ENCODE assay signal across 8 mouse cellular contexts in the genomic region with DNA sequence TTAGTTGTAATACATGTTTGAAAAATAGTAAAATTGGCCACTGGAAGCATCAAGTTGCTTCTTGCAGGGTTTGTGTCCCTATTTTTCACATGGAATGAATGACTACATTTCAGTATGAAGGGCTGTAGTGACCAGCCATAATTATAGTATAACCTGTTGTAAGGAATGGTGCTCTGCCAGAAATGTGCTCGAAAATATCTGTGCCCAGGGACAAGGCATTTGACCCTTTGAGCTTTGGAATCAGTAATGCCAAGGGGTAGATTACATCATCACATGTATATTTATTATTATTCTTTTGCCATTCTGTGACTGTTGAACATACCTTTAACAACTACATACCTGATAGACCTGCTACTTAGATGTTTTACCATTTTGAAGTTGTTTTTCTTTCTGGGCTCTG. TPM values are rescaled to one million over a fixed set of nuclear protein-coding genes. Genes with fewer than 3 reads are reported as not detected.
DNase-seq lines count a peak whose midpoint lies in the region; ATAC-seq and TF ChIP-seq lines count a peak whose summit lies in the region.

No protein-coding gene starts in this region.

- no peaks in the 10 kb centered on the region for H3K9me3 ChIP-seq in heart, embryonic 15.5 days (replicated peaks)
- H3K9me3 ChIP-seq in E14TG2a.4 (ENCODE audit: low read length), result no peaks in the 10 kb centered on the region
- H3K9me3 ChIP-seq in forebrain, embryonic 16.5 days (ENCODE audit: control insufficient read depth, low read length), result no peaks in the 10 kb centered on the region
- H3K9me3 ChIP-seq in liver, postnatal 0 days (ENCODE audit: low read length), result no peaks in the 10 kb centered on the region

- H3K4me1 ChIP-seq in heart, embryonic 15.5 days (replicated peaks), result peaks cover 25% of the 10 kb centered on the region
- peaks cover 60% of the 10 kb centered on the region for H3K4me1 ChIP-seq in E14TG2a.4 (replicated peaks; ENCODE audit: low read depth, low read length)
- peaks cover 16% of the 10 kb centered on the region for H3K4me1 ChIP-seq in forebrain, embryonic 16.5 days (replicated peaks; ENCODE audit: control insufficient read depth, insufficient read depth, low read length)
- H3K4me1 ChIP-seq in liver, postnatal 0 days (ENCODE audit: insufficient read depth), result peaks cover 27% of the 10 kb centered on the region

- 34% methylated on average over 1 of the region's 1 CpGs for WGBS in heart, embryonic 15.5 days
- WGBS in forebrain, embryonic 16.5 days, result 55% methylated on average over 1 of the region's 1 CpGs
- 45% methylated on average over 1 of the region's 1 CpGs for WGBS in liver, postnatal 0 days (ENCODE audit: insufficient replicate concordance)

- H3K9ac ChIP-seq in heart, embryonic 15.5 days, result 0 out of 2 replicates have a peak overlapping the region, but pooled peaks have one; percentile 10
- H3K9ac ChIP-seq in forebrain, embryonic 16.5 days (replicated peaks; ENCODE audit: low read depth, low read length), result no peak overlapping the region
- peak overlapping the region; percentile 26; the same call in 1 of the 2 replicates for H3K9ac ChIP-seq in liver, postnatal 0 days (replicated peaks)

- TF ChIP-seq CTCF in E14TG2a.4 (conservative IDR thresholded peaks at IDR 0.05; ENCODE audit: low read length), result no peak
- no peak for TF ChIP-seq CTCF in liver, postnatal 0 days (IDR thresholded peaks at IDR 0.05; ENCODE audit: low read depth)

- no peak for DNase-seq in heart, adult 11 months
- no peak for DNase-seq in liver, postnatal 0 days
- no peak for DNase-seq in right cerebral cortex, postnatal 25 days
- DNase-seq in gastrocnemius, adult 18-20 months (ENCODE audit: low spot score), result no peak
- DNase-seq in retina, embryonic 14.5 days (ENCODE audit: low spot score), result no peak

- H3K27me3 ChIP-seq in heart, embryonic 15.5 days, result no peaks in the 10 kb centered on the region
- no peaks in the 10 kb centered on the region for H3K27me3 ChIP-seq in E14TG2a.4 (ENCODE audit: insufficient read depth, low read length)
- H3K27me3 ChIP-seq in forebrain, embryonic 16.5 days (replicated peaks; ENCODE audit: control insufficient read depth, insufficient read depth, low read length), result no peaks in the 10 kb centered on the region
- H3K27me3 ChIP-seq in liver, postnatal 0 days (ENCODE audit: insufficient read depth, low read length), result no peaks in the 10 kb centered on the region

- ATAC-seq in heart, embryonic 15.5 days (replicated peaks; ENCODE audit: insufficient number of reproducible peaks, insufficient read depth, low FRiP score, low read depth), result no peak
- ATAC-seq in forebrain, embryonic 16.5 days, result no peak
- no peak for ATAC-seq in liver, postnatal 0 days

- no peak overlapping the region for H3K27ac ChIP-seq in heart, embryonic 15.5 days
- no peak overlapping the region for H3K27ac ChIP-seq in forebrain, embryonic 16.5 days (ENCODE audit: low read length)
- H3K27ac ChIP-seq in liver, postnatal 0 days (ENCODE audit: low read depth), result peak overlapping the region; percentile 71

- H3K36me3 ChIP-seq in heart, embryonic 15.5 days, result no peaks in the 10 kb centered on the region
- no peaks in the 10 kb centered on the region for H3K36me3 ChIP-seq in E14TG2a.4 (ENCODE audit: insufficient read depth, low read length)
- H3K36me3 ChIP-seq in forebrain, embryonic 16.5 days (ENCODE audit: control insufficient read depth, insufficient read depth), result no peaks in the 10 kb centered on the region
- H3K36me3 ChIP-seq in liver, postnatal 0 days (replicated peaks; ENCODE audit: insufficient read depth, low read length), result no peaks in the 10 kb centered on the region; the same call in 1 of the 2 replicates

- H3K4me2 ChIP-seq in heart, embryonic 15.5 days, result peak overlapping the region; percentile 62
- peak overlapping the region; percentile 35 for H3K4me2 ChIP-seq in forebrain, embryonic 16.5 days (ENCODE audit: low read length)
- peak overlapping the region; percentile 79 for H3K4me2 ChIP-seq in liver, postnatal 0 days (ENCODE audit: low read depth, low read length)

- 0 out of 2 replicates have a peak, but pooled peaks have one; percentile 5 for TF ChIP-seq EP300 in liver, postnatal 0 days (IDR thresholded peaks at IDR 0.05; ENCODE audit: low read depth)

- 0 out of 2 replicates have a peak overlapping the region, but pooled peaks have one; percentile 1 for H3K4me3 ChIP-seq in heart, embryonic 15.5 days
- H3K4me3 ChIP-seq in E14TG2a.4 (replicated peaks; ENCODE audit: low read length), result peak overlapping the region; percentile 85; the same call in 1 of the 2 replicates
- H3K4me3 ChIP-seq in forebrain, embryonic 16.5 days (replicated peaks; ENCODE audit: low read length), result no peak overlapping the region
- peak overlapping the region; percentile 88 for H3K4me3 ChIP-seq in liver, postnatal 0 days (ENCODE audit: low read depth, low read length)

RNA-seq across cellular contexts. Expression of a gene that starts 5.9 kb away (rescaled TPM):
- polyA plus RNA-seq in heart, embryonic 15.5 days (2015; fragmentation: Nextera tagmentation; extraction: Ambion mirVana), result 36.6 and 43.5 TPM in 2 replicates
- 52.8 and 55.0 TPM in 2 replicates for polyA plus RNA-seq in forebrain, embryonic 16.5 days (2015; fragmentation: Nextera tagmentation; extraction: Ambion mirVana)
- polyA plus RNA-seq in liver, postnatal 0 days (2015; fragmentation: Nextera tagmentation; extraction: Ambion mirVana), result 36.1 and 42.8 TPM in 2 replicates
- 100 to 1,000 TPM; 302 to 318 TPM for total RNA-seq in gastrocnemius, adult 18-20 months (2021)
